Mouse (Mus musculus): ENCODE measurements at regions not wholly inside any gene's neighbourhood (a gene's known extent, or its start where the extent isn't known, plus 50 kb on each side); places are given as distances from the start of the nearest gene placed in this dataset.

- 36% methylated on average over 5 of the region's 5 CpGs for WGBS (ENCODE audit: insufficient replicate concordance)
- ATAC-seq (ENCODE audit: low read depth): no peak
Measured at GRCm38 (mm10) chr1:14570562-14570981, 1522.6 kb downstream of the 4930444P10Rik start.

GRCm38 (mm10) chr1:14570113-14570512 lies 1523.0 kb downstream of the 4930444P10Rik start:
- Histone ChIP-seq H3K9me3 (replicated peaks; ENCODE audit: control insufficient read depth, low read length) (no peaks in the 10 kb centered on the region), H3K36me3 (ENCODE audit: control insufficient read depth, insufficient read depth) (no peaks in the 10 kb centered on the region), H3K27ac (ENCODE audit: low read length) (no peak overlapping the region), H3K4me3 (ENCODE audit: low read depth, low read length) (no peak overlapping the region), H3K4me2 (ENCODE audit: low read depth, low read length) (no peak overlapping the region), H3K27me3 (ENCODE audit: control insufficient read depth, insufficient read depth, low read depth, low read length) (no peaks in the 10 kb centered on the region), H3K9ac (ENCODE audit: low read depth, low read length) (no peak overlapping the region), H3K4me1 (ENCODE audit: control insufficient read depth, low read depth, low read length) (no peaks in the 10 kb centered on the region)
- no peak for ATAC-seq (ENCODE audit: low read depth)
- 65% methylated on average over 3 of the region's 3 CpGs for WGBS (ENCODE audit: insufficient replicate concordance)

More at GRCm38 (mm10) chr1:14570562-14570981, 1522.6 kb downstream of the 4930444P10Rik start:
- Histone ChIP-seq H3K4me2 (ENCODE audit: low read depth, low read length) (no peak overlapping the region), H3K27me3 (ENCODE audit: control insufficient read depth, insufficient read depth, low read depth, low read length) (no peaks in the 10 kb centered on the region), H3K36me3 (ENCODE audit: control insufficient read depth, insufficient read depth) (no peaks in the 10 kb centered on the region), H3K9me3 (replicated peaks; ENCODE audit: control insufficient read depth, low read length) (no peaks in the 10 kb centered on the region), H3K4me3 (ENCODE audit: low read depth, low read length) (no peak overlapping the region), H3K4me1 (ENCODE audit: control insufficient read depth, low read depth, low read length) (no peaks in the 10 kb centered on the region), H3K27ac (ENCODE audit: low read length) (no peak overlapping the region), H3K9ac (ENCODE audit: low read depth, low read length) (no peak overlapping the region)

- H3K4me2 ChIP-seq (ENCODE audit: low read depth, low read length): no peak overlapping the region
- H3K27ac ChIP-seq (ENCODE audit: low read length): no peak overlapping the region
- H3K4me1 ChIP-seq (ENCODE audit: control insufficient read depth, low read depth, low read length): no peaks in the 10 kb centered on the region
- no peaks in the 10 kb centered on the region for H3K27me3 ChIP-seq (ENCODE audit: control insufficient read depth, insufficient read depth, low read depth, low read length)
- WGBS (ENCODE audit: insufficient replicate concordance): 49% methylated on average over 4 of the region's 4 CpGs
- no peak overlapping the region for H3K4me3 ChIP-seq (ENCODE audit: low read depth, low read length)
- H3K9ac ChIP-seq (ENCODE audit: low read depth, low read length): no peak overlapping the region
- H3K36me3 ChIP-seq (ENCODE audit: control insufficient read depth, insufficient read depth): no peaks in the 10 kb centered on the region
- H3K9me3 ChIP-seq (replicated peaks; ENCODE audit: control insufficient read depth, low read length): no peaks in the 10 kb centered on the region
- no peak for ATAC-seq (ENCODE audit: low read depth)
Measured at GRCm38 (mm10) chr1:14567006-14567405, 1526.1 kb downstream of the 4930444P10Rik start.

GRCm38 (mm10) chr1:14566386-14566785 lies 1526.7 kb downstream of the 4930444P10Rik start:
- WGBS (ENCODE audit: insufficient replicate concordance): 54% methylated on average over 1 of the region's 1 CpGs

More at GRCm38 (mm10) chr1:14566386-14566785, 1526.7 kb downstream of the 4930444P10Rik start:
- Histone ChIP-seq H3K36me3 (ENCODE audit: control insufficient read depth, insufficient read depth) (no peaks in the 10 kb centered on the region), H3K27me3 (ENCODE audit: control insufficient read depth, insufficient read depth, low read depth, low read length) (no peaks in the 10 kb centered on the region), H3K9ac (ENCODE audit: low read depth, low read length) (no peak overlapping the region), H3K27ac (ENCODE audit: low read length) (no peak overlapping the region), H3K4me1 (ENCODE audit: control insufficient read depth, low read depth, low read length) (no peaks in the 10 kb centered on the region), H3K4me2 (ENCODE audit: low read depth, low read length) (no peak overlapping the region), H3K4me3 (ENCODE audit: low read depth, low read length) (no peak overlapping the region), H3K9me3 (replicated peaks; ENCODE audit: control insufficient read depth, low read length) (no peaks in the 10 kb centered on the region)
- no peak for ATAC-seq (ENCODE audit: low read depth)

Measured in liver, embryonic 16.5 days (tissue).